Mouse (Mus musculus): ENCODE data around the gene Psg16.

- TF ChIP-seq CTCF (IDR thresholded peaks at IDR 0.05; ENCODE audit: control insufficient read depth, insufficient read depth, insufficient read length) (no peak), MYOD1 (IDR thresholded peaks at IDR 0.05; ENCODE audit: control insufficient read depth, insufficient read length, low read depth) (no peak), CEBPB (IDR thresholded peaks at IDR 0.05; ENCODE audit: low read depth) (no peak), USF1 (IDR thresholded peaks at IDR 0.05; ENCODE audit: low read depth) (no peak)
Observed at GRCm38 (mm10) chr7:17078076-17078654, 4.3 kb downstream of the Psg16 start.
